Mouse (Mus musculus): ENCODE measurements around the gene Acap2. TPM values are rescaled to one million over a fixed set of nuclear protein-coding genes. Genes with fewer than 3 reads are reported as not detected.

The Acap2 gene
- polyA plus RNA-seq, 2 experiments = 4.4 to 5.1 TPM

GRCm38 (mm10) chr16:31045211-31045610 is 155.8 kb downstream of the Acap2 start:
- no peak overlapping the region for H3K4me2 ChIP-seq (ENCODE audit: low read depth)
- ATAC-seq (ENCODE audit: insufficient read depth) = no peak
- no peaks in the 10 kb centered on the region for H3K36me3 ChIP-seq (replicated peaks; ENCODE audit: control insufficient read depth, insufficient read depth, low read depth)
- no peaks in the 10 kb centered on the region for H3K27me3 ChIP-seq (ENCODE audit: control insufficient read depth, insufficient read depth, low read length)
- H3K4me3 ChIP-seq (ENCODE audit: insufficient read depth in 1 of 2, low read depth in 2 of 2, low read length in 2 of 2) = no peak overlapping the region
- H3K27ac ChIP-seq = no peak overlapping the region
- no peaks in the 10 kb centered on the region for H3K9me3 ChIP-seq (ENCODE audit: control insufficient read depth, low read length)
- 0 out of 4 replicates have a peak, but pooled peaks cover 0 to 4% of the 10 kb centered on the region in 2 experiments for H3K4me1 ChIP-seq (replicated peaks; ENCODE audit: control insufficient read depth in 2 of 2, insufficient read depth in 2 of 2, low read length in 1 of 2)
- no peak for DNase-seq (ENCODE audit: low read depth in 3 of 3, low spot score in 3 of 3)
- 60% methylated on average over 5 of the region's 5 CpGs for WGBS (ENCODE audit: insufficient replicate concordance)
- no peak for TF ChIP-seq CTCF (IDR thresholded peaks at IDR 0.05; ENCODE audit: low read depth)
- no peak for TF ChIP-seq EP300 (IDR thresholded peaks at IDR 0.05; ENCODE audit: low read depth)
- no peak overlapping the region for H3K9ac ChIP-seq (replicated peaks)

- H3K4me2 ChIP-seq (ENCODE audit: low read depth) = no peak overlapping the region
- WGBS (ENCODE audit: insufficient replicate concordance) = 67% methylated on average over 5 of the region's 5 CpGs
- H3K4me1 ChIP-seq (replicated peaks; ENCODE audit: control insufficient read depth in 2 of 2, insufficient read depth in 2 of 2, low read length in 1 of 2) = 0 out of 4 replicates have a peak, but pooled peaks cover 0 to 4% of the 10 kb centered on the region in 2 experiments
- H3K27ac ChIP-seq = no peak overlapping the region
- H3K9ac ChIP-seq (replicated peaks) = no peak overlapping the region
- TF ChIP-seq EP300 (IDR thresholded peaks at IDR 0.05; ENCODE audit: low read depth) (no peak), CTCF (IDR thresholded peaks at IDR 0.05; ENCODE audit: low read depth) (no peak)
- no peak overlapping the region for H3K4me3 ChIP-seq (ENCODE audit: insufficient read depth in 1 of 2, low read depth in 2 of 2, low read length in 2 of 2)
- H3K27me3 ChIP-seq (ENCODE audit: control insufficient read depth, insufficient read depth, low read length) = no peaks in the 10 kb centered on the region
- ATAC-seq (ENCODE audit: insufficient read depth) = no peak
- DNase-seq (ENCODE audit: low read depth in 3 of 3, low spot score in 3 of 3) = no peak
- H3K9me3 ChIP-seq (ENCODE audit: control insufficient read depth, low read length) = no peaks in the 10 kb centered on the region
- H3K36me3 ChIP-seq (replicated peaks; ENCODE audit: control insufficient read depth, insufficient read depth, low read depth) = no peaks in the 10 kb centered on the region
Measured at GRCm38 (mm10) chr16:31043136-31043535, 157.9 kb downstream of the Acap2 start.

Other genes starting within 250 kb of the Acap2 start
- gene Xxylt1, start 119.8 kb downstream of the Acap2 start, polyA plus RNA-seq (2012; rRNA removed) = 1.5 and 1.8 TPM in 2 replicates
- gene Xxylt1, start 119.8 kb downstream of the Acap2 start, polyA plus RNA-seq (2014; fragmentation: Nextera tagmentation; extraction: Ambion mirVana) = 1.8 and 2.1 TPM in 2 replicates
- gene Ppp1r2, start 74.0 kb upstream of the Acap2 start, polyA plus RNA-seq (2012; rRNA removed) = 6.6 and 13.0 TPM in 2 replicates
- 31.5 and 34.9 TPM in 2 replicates for gene Ppp1r2, start 74.0 kb upstream of the Acap2 start, polyA plus RNA-seq (2014; fragmentation: Nextera tagmentation; extraction: Ambion mirVana)
- gene Apod, start 113.6 kb upstream of the Acap2 start, polyA plus RNA-seq (2012; rRNA removed) = 0.11 TPM in 1 of 2 replicates, not detected in the other
- not detected in 2 replicates for gene Apod, start 113.6 kb upstream of the Acap2 start, polyA plus RNA-seq (2014; fragmentation: Nextera tagmentation; extraction: Ambion mirVana)
- gene Bdh1, start 221.0 kb upstream of the Acap2 start, polyA plus RNA-seq (2012; rRNA removed) = 74.4 and 91.3 TPM in 2 replicates
- gene Bdh1, start 221.0 kb upstream of the Acap2 start, polyA plus RNA-seq (2014; fragmentation: Nextera tagmentation; extraction: Ambion mirVana) = 48.9 and 52.5 TPM in 2 replicates

Data from liver, embryonic 14.5 days (tissue).